Mouse (Mus musculus): Measurements from ENCODE around the gene Suclg2.

- no peak for TF ChIP-seq CTCF (IDR thresholded peaks at IDR 0.05)
- no peak for TF ChIP-seq EP300 (IDR thresholded peaks at IDR 0.05; ENCODE audit: insufficient read depth, low read depth, low read length)
- TF ChIP-seq POLR2A (IDR thresholded peaks at IDR 0.05; ENCODE audit: insufficient read depth, low read depth, low read length), result no peak
Measured at GRCm38 (mm10) chr6:95619817-95620216, 98.8 kb downstream of the Suclg2 start.

Data from heart, adult 2 months (tissue).